Mouse (Mus musculus) heart, embryonic 16.5 days (tissue): ENCODE measurements at regions not wholly inside any gene's neighbourhood (a gene's known extent, or its start where the extent isn't known, plus 50 kb on each side); places are given as distances from the start of the nearest gene placed in this dataset.

ENCODE experiments used
- ATAC-seq: fragments of 200-750 bp; cut with Nextera tagmentation; replicated peaks from 2 replicates; pipeline ENCODE4 v1.8.0; 2017; ENCODE audit warnings: moderate number of reproducible peaks; ENCODE audit not compliant: insufficient read depth, low FRiP score; ENCODE audit errors: extremely low read depth
- H3K27ac ChIP-seq: fragments of 300-500 bp; sonication (generic); 2 replicates; pipeline ENCODE4 v1.5.1; 2014; ENCODE audit warnings: mild to moderate bottlenecking, low read length, control low read depth, moderate library complexity
- H3K27me3 ChIP-seq: fragments of 300-500 bp; sonication (generic); 2 replicates; pipeline ENCODE4 v1.6.1; 2014; ENCODE audit warnings: low read length, mixed read lengths; ENCODE audit not compliant: control insufficient read depth, insufficient read depth
- H3K36me3 ChIP-seq: fragments of 300-500 bp; sonication (generic); 2 replicates; pipeline ENCODE4 v1.6.1; 2014; ENCODE audit not compliant: control insufficient read depth, insufficient read depth
- H3K4me1 ChIP-seq: fragments of 300-500 bp; sonication (generic); 2 replicates; pipeline ENCODE4 v1.6.1; 2014; ENCODE audit warnings: low read length, mixed read lengths; ENCODE audit not compliant: control insufficient read depth, insufficient read depth
- H3K4me2 ChIP-seq: fragments of 300-500 bp; sonication (generic); 2 replicates; pipeline ENCODE4 v1.6.1; 2014; ENCODE audit warnings: low read depth, mild to moderate bottlenecking, control low read depth, low read length
- H3K4me3 ChIP-seq: fragments of 300-500 bp; sonication (generic); 2 replicates; pipeline ENCODE4 v1.5.1; 2014; ENCODE audit warnings: mild to moderate bottlenecking, control low read depth, low read length
- H3K9ac ChIP-seq: fragments of 300-500 bp; sonication (generic); 2 replicates; pipeline ENCODE4 v1.6.1; 2014; ENCODE audit warnings: low read length, control low read depth
- H3K9me3 ChIP-seq: fragments of 300-500 bp; sonication (generic); replicated peaks from 2 replicates; pipeline ENCODE4 v1.6.1; 2016; ENCODE audit warnings: low read length; ENCODE audit not compliant: control insufficient read depth
- WGBS: fragments of 180-500 bp; shearing (Covaris S2); extraction: QIAGEN DNeasy Blood & Tissue Kit; methylation state at CpG from one replicate; pipeline ENCODE4 v1.1.7; 2014; 5-methylcytosine and 5-hydroxymethylcytosine counted together

DNA sequence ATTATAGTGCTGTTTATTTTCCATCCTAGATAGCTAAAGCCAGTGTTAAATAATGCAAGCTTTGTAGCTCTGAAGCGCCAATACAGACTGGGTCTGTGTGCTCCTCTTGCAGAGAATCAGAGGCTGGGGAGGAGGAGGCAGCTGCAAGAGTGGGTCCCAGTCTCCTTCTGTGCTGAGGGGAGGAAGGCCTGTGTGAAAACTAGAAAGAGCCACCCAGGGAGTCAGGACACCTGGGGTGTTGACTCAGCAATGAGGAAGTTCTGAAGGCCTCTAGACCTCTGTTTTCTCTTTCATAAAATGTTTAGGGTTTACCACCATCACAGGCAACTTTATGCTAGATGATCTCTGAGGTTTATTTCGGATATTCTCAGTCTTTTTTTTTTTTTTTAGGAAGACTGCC is 254.7 kb downstream of the Igsf11 start:
- no peak overlapping the region for H3K4me2 ChIP-seq
- no peak overlapping the region for H3K27ac ChIP-seq
- 54% methylated on average over 2 of the region's 2 CpGs for WGBS
- ATAC-seq, result no peak
- no peaks in the 10 kb centered on the region for H3K27me3 ChIP-seq
- H3K9me3 ChIP-seq, result no peaks in the 10 kb centered on the region
- no peaks in the 10 kb centered on the region for H3K36me3 ChIP-seq
- H3K4me1 ChIP-seq, result no peaks in the 10 kb centered on the region
- no peak overlapping the region for H3K4me3 ChIP-seq
- H3K9ac ChIP-seq, result no peak overlapping the region

DNA sequence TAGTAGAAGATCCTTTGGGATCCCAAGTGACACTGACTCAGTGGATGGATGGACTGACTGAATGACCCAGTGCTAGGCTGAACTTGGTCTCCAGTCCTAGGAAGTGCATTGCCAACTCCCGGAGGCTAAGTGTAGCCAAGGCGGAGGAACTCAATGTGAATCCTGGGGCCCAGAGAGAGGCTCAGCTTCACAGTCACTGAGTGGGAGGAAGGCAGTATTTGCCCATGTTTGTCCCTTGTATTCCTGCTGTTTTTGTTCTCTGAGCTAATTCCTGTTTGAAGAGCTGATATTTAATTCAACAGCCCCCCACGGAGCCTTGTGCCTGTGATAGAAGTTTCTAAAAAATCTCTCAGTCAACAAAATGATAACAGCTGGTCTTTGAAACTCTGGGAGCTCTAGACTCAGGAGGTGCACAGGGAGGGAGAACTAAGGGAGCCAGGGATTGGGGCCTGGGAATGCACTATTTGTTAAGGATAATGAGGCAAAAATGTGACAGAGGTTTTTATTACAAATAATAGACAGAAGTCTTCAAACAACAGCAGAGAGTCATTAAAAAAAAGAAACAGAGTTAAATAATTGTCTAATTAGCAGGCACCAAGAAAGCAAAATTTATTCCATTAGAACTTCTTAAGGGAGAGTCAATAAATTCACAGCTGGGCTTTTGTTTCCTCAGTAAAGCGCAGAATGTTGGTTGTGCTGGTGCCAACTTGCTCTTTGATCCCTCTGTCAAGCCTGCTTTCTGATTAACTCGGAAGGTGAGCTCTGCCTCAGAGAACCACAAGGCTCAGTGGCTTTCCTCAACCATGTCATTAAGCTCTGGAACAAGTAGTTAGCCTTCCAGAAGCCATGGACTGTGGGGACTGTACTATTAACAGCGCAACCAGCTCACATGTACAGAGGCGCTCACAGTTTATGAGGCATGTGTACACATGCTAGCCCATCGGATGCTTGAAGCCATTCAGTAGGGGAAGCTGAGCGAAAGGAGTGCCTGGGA is 259.2 kb downstream of the Igsf11 start:
- Histone ChIP-seq H3K4me3 (no peak overlapping the region), H3K9me3 (no peaks in the 10 kb centered on the region), H3K27ac (no peak overlapping the region), H3K36me3 (no peaks in the 10 kb centered on the region), H3K27me3 (no peaks in the 10 kb centered on the region), H3K4me2 (no peak overlapping the region), H3K4me1 (no peaks in the 10 kb centered on the region), H3K9ac (no peak overlapping the region)
- WGBS, result 73% methylated on average over 9 of the region's 9 CpGs
- ATAC-seq, result no peak

DNA sequence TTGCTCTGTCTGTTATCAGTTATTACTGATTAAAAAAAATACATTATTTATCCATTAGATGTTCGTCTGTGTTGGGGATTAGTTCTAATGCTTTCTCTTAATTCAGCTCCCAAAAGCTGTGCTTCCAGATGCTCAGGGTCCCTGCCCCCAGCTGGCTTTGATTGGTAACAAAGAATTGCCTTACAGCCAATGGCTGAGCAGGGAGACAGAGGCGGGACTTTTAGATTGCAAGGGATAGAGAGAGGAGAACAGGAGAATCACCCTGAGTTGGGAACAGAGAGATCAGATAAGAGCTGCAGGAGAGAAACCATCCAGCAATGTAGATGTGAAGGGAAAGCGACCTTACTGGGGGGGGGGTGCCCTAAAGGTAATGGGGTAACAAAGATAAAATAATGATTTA is 266.4 kb downstream of the Igsf11 start:
- H3K9ac ChIP-seq, result no peak overlapping the region
- 31% methylated on average over 3 of the region's 3 CpGs for WGBS

DNA sequence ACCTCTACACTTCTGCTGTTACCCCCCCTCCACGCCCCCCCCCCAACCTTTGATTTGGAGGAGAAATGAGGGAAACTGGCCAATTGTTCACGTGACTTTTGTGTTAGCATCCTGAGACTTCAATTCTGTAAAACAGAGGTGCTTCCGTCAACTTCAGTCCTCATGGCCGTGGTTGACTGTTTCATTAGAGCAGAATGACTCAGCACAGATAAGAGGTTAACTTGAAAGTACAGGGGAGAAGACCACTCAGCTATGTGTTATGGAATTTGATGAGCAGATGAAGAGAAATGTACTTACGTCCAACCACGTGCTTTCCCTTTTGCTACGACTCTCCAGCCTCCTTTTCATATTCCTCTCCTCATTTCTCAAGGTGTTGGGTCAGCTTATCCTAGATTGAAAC is 267.3 kb downstream of the Igsf11 start:
- H3K27ac ChIP-seq, result no peak overlapping the region
- H3K4me1 ChIP-seq, result peaks cover 2% of the 10 kb centered on the region; the same call in 1 of the 2 replicates
- no peak overlapping the region for H3K4me3 ChIP-seq
- no peaks in the 10 kb centered on the region for H3K36me3 ChIP-seq
- WGBS, result 65% methylated on average over 7 of the region's 7 CpGs
- ATAC-seq, result no peak
- no peak overlapping the region for H3K9ac ChIP-seq
- no peaks in the 10 kb centered on the region for H3K9me3 ChIP-seq
- H3K27me3 ChIP-seq, result no peaks in the 10 kb centered on the region
- H3K4me2 ChIP-seq, result no peak overlapping the region

More for the DNA sequence above, 266.4 kb downstream of the Igsf11 start:
- ATAC-seq, result no peak
- Histone ChIP-seq H3K4me2 (no peak overlapping the region), H3K9me3 (no peaks in the 10 kb centered on the region), H3K4me1 (peaks cover 2% of the 10 kb centered on the region; the same call in 1 of the 2 replicates), H3K36me3 (no peaks in the 10 kb centered on the region), H3K27ac (no peak overlapping the region), H3K4me3 (no peak overlapping the region), H3K27me3 (no peaks in the 10 kb centered on the region)

DNA sequence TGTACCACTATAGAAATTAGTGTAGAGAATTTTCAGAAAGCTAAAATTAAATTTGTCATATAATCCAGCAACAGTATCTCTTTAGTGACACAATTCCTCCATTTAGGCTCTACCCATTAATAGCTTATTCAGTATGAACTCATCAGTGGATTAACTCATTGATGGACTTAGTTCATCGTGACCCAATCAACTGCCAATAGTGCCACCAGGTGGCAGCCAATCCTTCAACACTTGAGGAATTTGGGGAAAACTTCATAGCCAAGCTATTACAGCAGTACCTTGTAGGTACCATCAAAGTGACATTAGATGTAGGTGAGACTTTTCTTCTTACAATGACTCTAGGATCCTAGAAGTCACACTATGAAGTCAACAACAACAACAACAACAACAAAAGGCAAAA is 270.2 kb downstream of the Igsf11 start:
- Histone ChIP-seq H3K4me1 (peaks cover 2% of the 10 kb centered on the region; the same call in 1 of the 2 replicates), H3K4me3 (no peak overlapping the region), H3K27ac (no peak overlapping the region), H3K36me3 (no peaks in the 10 kb centered on the region), H3K9ac (no peak overlapping the region), H3K9me3 (no peaks in the 10 kb centered on the region), H3K27me3 (no peaks in the 10 kb centered on the region), H3K4me2 (no peak overlapping the region)
- 26% methylated on average over 1 of the region's 1 CpGs for WGBS
- no peak for ATAC-seq

DNA sequence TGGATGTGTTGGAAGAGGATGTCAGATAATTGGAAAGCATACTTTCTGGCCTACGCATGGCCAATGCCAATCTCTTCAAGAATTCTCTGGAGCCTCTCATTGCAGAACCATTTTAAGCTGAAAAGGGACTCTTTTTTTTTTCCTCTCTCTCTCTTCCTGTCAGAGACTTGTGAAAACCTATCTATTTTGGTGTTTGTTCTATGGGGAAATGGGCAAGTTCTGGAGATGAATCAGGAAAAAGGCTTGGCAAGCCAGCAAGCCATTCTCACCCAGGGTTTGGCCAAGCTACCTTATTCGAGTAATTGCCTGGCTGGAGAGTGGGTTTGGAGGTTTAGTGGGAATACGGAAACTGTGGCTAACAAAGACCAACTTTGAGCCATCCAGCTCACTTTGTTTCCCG is 299.4 kb downstream of the Igsf11 start:
- H3K27ac ChIP-seq, result no peak overlapping the region
- H3K36me3 ChIP-seq, result no peaks in the 10 kb centered on the region
- H3K4me2 ChIP-seq, result no peak overlapping the region
- WGBS, result 78% methylated on average over 4 of the region's 4 CpGs
- no peaks in the 10 kb centered on the region for H3K27me3 ChIP-seq
- no peaks in the 10 kb centered on the region for H3K4me1 ChIP-seq
- no peak overlapping the region for H3K9ac ChIP-seq
- ATAC-seq, result no peak
- H3K9me3 ChIP-seq, result no peaks in the 10 kb centered on the region
- no peak overlapping the region for H3K4me3 ChIP-seq

DNA sequence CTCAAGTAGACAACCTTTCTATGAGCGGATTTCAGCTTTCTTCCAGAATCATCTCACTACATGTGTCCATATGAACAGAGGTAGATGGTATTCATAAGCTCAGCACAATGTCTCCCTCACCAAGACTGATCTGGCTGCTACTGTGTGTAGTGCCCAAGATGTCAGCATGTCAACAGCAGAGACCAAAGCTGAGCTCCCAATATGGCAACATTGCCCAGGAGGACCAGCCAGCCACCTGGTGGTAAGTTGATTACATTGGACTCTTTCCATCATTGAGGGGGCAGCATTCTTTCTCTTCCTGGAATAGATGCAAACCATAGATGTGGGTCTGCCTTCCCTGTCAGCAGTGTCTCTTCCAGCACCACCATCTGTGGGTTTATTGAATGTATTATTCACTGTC is 303.0 kb downstream of the Igsf11 start:
- Histone ChIP-seq H3K4me1 (no peaks in the 10 kb centered on the region), H3K9me3 (no peaks in the 10 kb centered on the region), H3K27ac (no peak overlapping the region), H3K36me3 (no peaks in the 10 kb centered on the region), H3K9ac (no peak overlapping the region), H3K4me2 (no peak overlapping the region), H3K4me3 (no peak overlapping the region), H3K27me3 (no peaks in the 10 kb centered on the region)
- ATAC-seq, result no peak
- 88% methylated on average over 1 of the region's 1 CpGs for WGBS

DNA sequence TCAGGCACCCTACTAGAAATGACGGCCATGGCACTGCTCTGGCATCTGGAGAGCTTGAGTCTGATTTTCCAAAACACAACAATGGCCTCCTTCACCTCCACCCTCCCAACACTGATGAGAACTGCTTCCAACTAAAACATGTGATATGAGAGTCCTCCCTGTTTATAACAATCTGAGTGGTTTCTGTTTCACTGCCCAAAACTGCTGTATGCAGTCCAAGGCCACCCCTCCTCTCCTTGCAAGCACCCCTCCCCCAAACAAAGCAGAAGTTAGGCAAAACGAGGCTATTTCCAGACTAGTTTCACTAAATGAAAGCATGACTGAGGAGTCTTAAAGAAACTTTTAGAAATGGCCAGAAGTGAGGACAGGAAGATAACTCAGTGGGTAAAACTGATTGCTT is 304.4 kb downstream of the Igsf11 start:
- 45% methylated on average over 2 of the region's 2 CpGs for WGBS
- ATAC-seq, result peak; percentile 18; the same call in 1 of the 2 replicates

DNA sequence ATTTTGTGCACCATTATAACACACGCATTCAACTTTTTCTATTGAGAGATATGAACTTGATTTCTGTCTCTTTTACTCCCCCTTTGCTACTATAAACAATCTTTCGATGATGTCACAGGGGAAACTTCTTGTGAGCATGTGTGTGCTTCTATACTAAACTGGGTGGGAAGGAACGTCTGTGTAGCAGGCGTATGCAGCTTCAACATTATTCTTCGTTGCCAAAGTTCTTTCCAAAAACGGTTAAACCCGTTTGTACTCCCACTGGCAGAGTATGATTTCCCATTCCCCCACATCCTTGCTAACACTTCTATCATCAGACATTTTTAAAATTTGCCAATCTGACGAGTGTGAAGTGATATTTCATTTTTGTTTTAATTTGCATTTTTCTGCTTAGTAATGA is 331.1 kb downstream of the Igsf11 start:
- Histone ChIP-seq H3K36me3 (no peaks in the 10 kb centered on the region), H3K27me3 (no peaks in the 10 kb centered on the region), H3K9ac (no peak overlapping the region), H3K9me3 (no peaks in the 10 kb centered on the region), H3K4me2 (no peak overlapping the region), H3K27ac (no peak overlapping the region), H3K4me3 (no peak overlapping the region), H3K4me1 (no peaks in the 10 kb centered on the region)
- ATAC-seq, result no peak
- 68% methylated on average over 8 of the region's 8 CpGs for WGBS

More for the DNA sequence above, 304.4 kb downstream of the Igsf11 start:
- Histone ChIP-seq H3K9me3 (no peaks in the 10 kb centered on the region), H3K9ac (no peak overlapping the region), H3K4me2 (no peak overlapping the region), H3K36me3 (no peaks in the 10 kb centered on the region), H3K27ac (no peak overlapping the region), H3K27me3 (no peaks in the 10 kb centered on the region), H3K4me3 (no peak overlapping the region), H3K4me1 (no peaks in the 10 kb centered on the region)
